Comparison of ENCODE assay signal across 15 mouse cellular contexts in genomic region chr13:34288129-34288528, GRCm38 (mm10). TPM values are rescaled to one million over a fixed set of nuclear protein-coding genes. Genes with fewer than 3 reads are reported as not detected.
DNase-seq lines count a peak whose midpoint lies in the region; ATAC-seq and TF ChIP-seq lines count a peak whose summit lies in the region.
"Had no signal": no experiment of that assay in that cellular context is flagged by ENCODE, and none has a peak within 500 bp of the region (broad histone marks: within the 10 kb centered on the region; RNA-seq: fewer than 3 reads in every experiment).

No protein-coding gene starts in this region.

- peaks cover 9% of the 10 kb centered on the region for H3K36me3 ChIP-seq in hindbrain, embryonic 10.5 days
- H3K36me3 ChIP-seq in hindbrain, embryonic 16.5 days (ENCODE audit: control insufficient read depth, insufficient read depth, low read length) = no peaks in the 10 kb centered on the region
- H3K36me3 ChIP-seq in neural tube, embryonic 12.5 days = no peaks in the 10 kb centered on the region
- 0 out of 2 replicates have a peak, but pooled peaks cover 3% of the 10 kb centered on the region for H3K36me3 ChIP-seq in neural tube, embryonic 15.5 days
- H3K36me3 ChIP-seq in hindbrain, postnatal 0 days (ENCODE audit: insufficient read depth, low read length) = no peaks in the 10 kb centered on the region
- H3K36me3 ChIP-seq in neural tube, embryonic 13.5 days = 0 out of 2 replicates have a peak, but pooled peaks cover 8% of the 10 kb centered on the region
- H3K36me3 ChIP-seq: heart, embryonic 12.5 days had no signal

- H3K9me3 ChIP-seq in hindbrain, embryonic 10.5 days = no peaks in the 10 kb centered on the region
- H3K9me3 ChIP-seq in hindbrain, embryonic 16.5 days (ENCODE audit: control insufficient read depth, low read length) = no peaks in the 10 kb centered on the region
- H3K9me3 ChIP-seq in neural tube, embryonic 12.5 days = no peaks in the 10 kb centered on the region
- no peaks in the 10 kb centered on the region for H3K9me3 ChIP-seq in neural tube, embryonic 15.5 days (replicated peaks)
- H3K9me3 ChIP-seq in hindbrain, postnatal 0 days (ENCODE audit: low read length) = no peaks in the 10 kb centered on the region
- no peaks in the 10 kb centered on the region for H3K9me3 ChIP-seq in neural tube, embryonic 13.5 days
- H3K9me3 ChIP-seq: heart, embryonic 12.5 days had no signal

- no peak for DNase-seq in hindbrain, embryonic 10.5 days (ENCODE audit: low spot score)
- no peak for DNase-seq in hindbrain, postnatal 0 days (ENCODE audit: low spot score)
- DNase-seq in right cerebral cortex, adult 18-20 months = no peak
- DNase-seq in heart, postnatal 4 days = no peak
- DNase-seq: adrenal gland, postnatal 25 days; cerebellum, postnatal 10 days; lung, postnatal 14 days; thymus, postnatal 4 days had no signal

- no peak overlapping the region for H3K4me2 ChIP-seq in hindbrain, embryonic 16.5 days (ENCODE audit: low read length)
- peak overlapping the region; percentile 35 for H3K4me2 ChIP-seq in neural tube, embryonic 12.5 days (replicated peaks)
- no peak overlapping the region for H3K4me2 ChIP-seq in neural tube, embryonic 15.5 days
- H3K4me2 ChIP-seq in hindbrain, postnatal 0 days (ENCODE audit: low read depth, low read length) = no peak overlapping the region
- H3K4me2 ChIP-seq in neural tube, embryonic 13.5 days = no peak overlapping the region
- H3K4me2 ChIP-seq: heart, embryonic 12.5 days had no signal

- no peak overlapping the region for H3K4me3 ChIP-seq in hindbrain, embryonic 10.5 days
- no peak overlapping the region for H3K4me3 ChIP-seq in hindbrain, embryonic 16.5 days (ENCODE audit: low read length)
- H3K4me3 ChIP-seq in neural tube, embryonic 12.5 days = no peak overlapping the region
- no peak overlapping the region for H3K4me3 ChIP-seq in neural tube, embryonic 15.5 days (replicated peaks)
- no peak overlapping the region for H3K4me3 ChIP-seq in hindbrain, postnatal 0 days (ENCODE audit: low read length)
- no peak overlapping the region for H3K4me3 ChIP-seq in neural tube, embryonic 13.5 days
- H3K4me3 ChIP-seq: erythroblast, embryonic 14.5 days; heart, embryonic 12.5 days had no signal

- WGBS in hindbrain, embryonic 10.5 days = 32% methylated on average over 2 of the region's 2 CpGs
- 22% methylated on average over 2 of the region's 2 CpGs for WGBS in hindbrain, embryonic 16.5 days
- WGBS in neural tube, embryonic 12.5 days = 33% methylated on average over 2 of the region's 2 CpGs
- WGBS in neural tube, embryonic 15.5 days = 27% methylated on average over 2 of the region's 2 CpGs
- WGBS in hindbrain, postnatal 0 days = 24% methylated on average over 2 of the region's 2 CpGs
- WGBS in neural tube, embryonic 13.5 days = 25% methylated on average over 2 of the region's 2 CpGs

- H3K27ac ChIP-seq in hindbrain, embryonic 10.5 days = peak overlapping the region; percentile 80
- no peak overlapping the region for H3K27ac ChIP-seq in hindbrain, embryonic 16.5 days (ENCODE audit: low read depth, low read length)
- H3K27ac ChIP-seq in neural tube, embryonic 12.5 days = no peak overlapping the region
- no peak overlapping the region for H3K27ac ChIP-seq in neural tube, embryonic 15.5 days (replicated peaks)
- H3K27ac ChIP-seq in hindbrain, postnatal 0 days = peak overlapping the region; percentile 46; the same call in 1 of the 2 replicates
- peak overlapping the region; percentile 67; the same call in 1 of the 2 replicates for H3K27ac ChIP-seq in neural tube, embryonic 13.5 days (replicated peaks)

- H3K4me1 ChIP-seq in hindbrain, embryonic 10.5 days (replicated peaks) = peaks cover 49% of the 10 kb centered on the region
- H3K4me1 ChIP-seq in hindbrain, embryonic 16.5 days (ENCODE audit: control insufficient read depth, insufficient read depth, low read depth, low read length) = peaks cover 5% of the 10 kb centered on the region; the same call in 1 of the 2 replicates
- peaks cover 21% of the 10 kb centered on the region for H3K4me1 ChIP-seq in neural tube, embryonic 12.5 days
- H3K4me1 ChIP-seq in neural tube, embryonic 15.5 days = peaks cover 8% of the 10 kb centered on the region
- peaks cover 11% of the 10 kb centered on the region; the same call in 1 of the 2 replicates for H3K4me1 ChIP-seq in hindbrain, postnatal 0 days (ENCODE audit: insufficient read depth, low read length)
- peaks cover 25% of the 10 kb centered on the region for H3K4me1 ChIP-seq in neural tube, embryonic 13.5 days (replicated peaks)

- no peak overlapping the region for H3K9ac ChIP-seq in hindbrain, embryonic 16.5 days (ENCODE audit: low read depth, low read length)
- no peak overlapping the region for H3K9ac ChIP-seq in neural tube, embryonic 12.5 days
- no peak overlapping the region for H3K9ac ChIP-seq in neural tube, embryonic 15.5 days (replicated peaks)
- H3K9ac ChIP-seq in hindbrain, postnatal 0 days (replicated peaks; ENCODE audit: low read length) = no peak overlapping the region
- 0 out of 2 replicates have a peak overlapping the region, but pooled peaks have one; percentile 22 for H3K9ac ChIP-seq in neural tube, embryonic 13.5 days
- H3K9ac ChIP-seq: heart, embryonic 12.5 days had no signal

- no peak for ATAC-seq in hindbrain, embryonic 16.5 days
- ATAC-seq in neural tube, embryonic 12.5 days (ENCODE audit: low FRiP score, low read depth) = no peak; the same call in 1 of the 2 replicates
- ATAC-seq in neural tube, embryonic 15.5 days (ENCODE audit: low FRiP score) = no peak
- ATAC-seq in hindbrain, postnatal 0 days = no peak
- ATAC-seq in neural tube, embryonic 13.5 days (ENCODE audit: low read depth) = no peak
- ATAC-seq: activated CD4-positive, CD25-positive, alpha-beta regulatory T cell, adult 4 months had no signal

- no peak for TF ChIP-seq CTCF in hindbrain, postnatal 0 days (IDR thresholded peaks at IDR 0.05; ENCODE audit: low read depth)

- H3K27me3 ChIP-seq in hindbrain, embryonic 10.5 days (ENCODE audit: insufficient read depth, poor library complexity, severe bottlenecking) = no peaks in the 10 kb centered on the region
- no peaks in the 10 kb centered on the region for H3K27me3 ChIP-seq in hindbrain, embryonic 16.5 days (replicated peaks; ENCODE audit: control insufficient read depth, insufficient read depth, low read length)
- no peaks in the 10 kb centered on the region for H3K27me3 ChIP-seq in neural tube, embryonic 12.5 days (replicated peaks)
- H3K27me3 ChIP-seq in neural tube, embryonic 15.5 days (replicated peaks) = no peaks in the 10 kb centered on the region
- H3K27me3 ChIP-seq in hindbrain, postnatal 0 days (ENCODE audit: insufficient read depth, low read length) = no peaks in the 10 kb centered on the region
- H3K27me3 ChIP-seq in neural tube, embryonic 13.5 days = no peaks in the 10 kb centered on the region
- H3K27me3 ChIP-seq: heart, embryonic 12.5 days had no signal

RNA-seq across cellular contexts. Expression of gene Slc22a23, which starts 56.9 kb away (rescaled TPM):
- polyA plus RNA-seq in hindbrain, embryonic 10.5 days (2016; fragmentation: Nextera tagmentation; extraction: Ambion mirVana) = 7.3 and 8.4 TPM in 2 replicates
- 14.9 and 15.6 TPM in 2 replicates for polyA plus RNA-seq in hindbrain, embryonic 16.5 days (2015; fragmentation: Nextera tagmentation; extraction: Ambion mirVana)
- 13.1 and 16.7 TPM in 2 replicates for polyA plus RNA-seq in neural tube, embryonic 12.5 days (2016; fragmentation: Nextera tagmentation; extraction: Ambion mirVana)
- polyA plus RNA-seq in neural tube, embryonic 15.5 days (2015; fragmentation: Nextera tagmentation; extraction: Ambion mirVana) = 13.9 and 15.6 TPM in 2 replicates
- total RNA-seq in hindbrain, postnatal 0 days (2014; rRNA removed) = 118 and 136 TPM in 2 replicates
- polyA plus RNA-seq in hindbrain, postnatal 0 days (2015; fragmentation: Nextera tagmentation; extraction: Ambion mirVana) = 12.4 and 12.9 TPM in 2 replicates
- 13.4 TPM in 2 replicates for polyA plus RNA-seq in neural tube, embryonic 13.5 days (2015; fragmentation: Nextera tagmentation; extraction: Ambion mirVana)
- total RNA-seq in heart, postnatal 4 days (2021) = 10 to 100 TPM in 1 of 2 experiments, 1 to 10 TPM in 1; 8.2 to 10.6 TPM

Comparison
In these comparisons a context has a peak if more than half of its experiments do, and no peak if none do; other contexts are left out.
1. H3K27ac ChIP-seq: peak in hindbrain, embryonic 10.5 days (single experiment), hindbrain, postnatal 0 days (single experiment) and neural tube, embryonic 13.5 days (single experiment); none in hindbrain, embryonic 16.5 days (single experiment), neural tube, embryonic 12.5 days (single experiment) and neural tube, embryonic 15.5 days (single experiment).